Mouse (Mus musculus) C2C12 (cell line): ENCODE measurements around the gene Srms. TPM values are rescaled to one million over a fixed set of nuclear protein-coding genes. Genes with fewer than 3 reads are reported as not detected.

ENCODE experiments used
- H3K27me3 ChIP-seq: one replicate; pipeline ENCODE4 v1.6.1; 2011; ENCODE audit not compliant: control insufficient read depth, insufficient read depth, insufficient read length
- H3K36me3 ChIP-seq: one replicate; pipeline ENCODE4 v1.6.1; 2011; ENCODE audit not compliant: control insufficient read depth, insufficient read depth
- H3K4me3 ChIP-seq: one replicate; pipeline ENCODE4 v1.5.1; 2011; ENCODE audit warnings: mild to moderate bottlenecking, control low read depth; ENCODE audit not compliant: poor library complexity, insufficient read depth, severe bottlenecking
- H3K79me2 ChIP-seq: one replicate; pipeline ENCODE4 v1.6.1; 2011; ENCODE audit not compliant: control insufficient read depth, insufficient read depth
- H3K79me3 ChIP-seq: one replicate; pipeline ENCODE4 v1.6.1; 2011; ENCODE audit warnings: low read depth, control low read depth
- H3ac ChIP-seq: one replicate; pipeline ENCODE3; 2011; ENCODE audit warnings: low read depth; ENCODE audit not compliant: control insufficient read depth, insufficient read length
- CEBPB ChIP-seq: IDR thresholded peaks from one replicate; pipeline ENCODE4 v1.6.1; 2011; ENCODE audit warnings: low read depth, mild to moderate bottlenecking, control low read depth, moderate library complexity
- CTCF ChIP-seq: IDR thresholded peaks from one replicate; pipeline ENCODE4 v1.5.1; 2011; ENCODE audit not compliant: control insufficient read depth, insufficient read depth, insufficient read length
- FOSL1 ChIP-seq: IDR thresholded peaks from one replicate; pipeline ENCODE4 v1.8.0; 2011; ENCODE audit warnings: mild to moderate bottlenecking, low read length; ENCODE audit not compliant: poor library complexity, insufficient read depth, severe bottlenecking
- USF1 ChIP-seq: IDR thresholded peaks from one replicate; pipeline ENCODE4 v1.6.1; 2011; ENCODE audit warnings: low read depth, mild to moderate bottlenecking, control low read depth, moderate library complexity
- polyA plus RNA-seq: library from polyadenylated mRNA; unstranded; fragments of >200 nt; fragmentation: generic; extraction: Trizol; gene quantifications from one replicate; pipeline ENCODE4 v1.2.1, GENCODE M21; 2012; ENCODE audit warnings: missing spikeins

Srms gene
- polyA plus RNA-seq, 1 experiment = not detected

DNA sequence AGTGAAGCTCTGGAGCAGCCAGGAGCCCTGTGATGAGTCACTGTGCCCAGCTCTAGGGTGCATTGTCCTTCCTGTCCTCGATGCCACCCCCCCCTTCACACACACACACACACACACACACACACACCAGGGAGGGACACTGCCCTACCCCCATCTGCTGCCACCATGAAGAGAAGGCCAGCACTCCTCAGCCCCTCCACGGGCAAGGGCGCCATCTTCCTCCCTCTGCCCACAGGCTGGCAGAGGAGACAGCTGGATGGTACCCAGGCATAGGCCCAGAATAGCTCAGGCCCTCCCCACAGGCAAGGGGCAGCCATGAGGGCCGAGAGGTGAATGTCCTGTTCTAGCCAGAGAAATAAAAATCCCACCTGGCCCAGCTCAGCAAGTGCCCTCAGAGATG is 57.2 kb downstream of the Srms start:
- H3K36me3 ChIP-seq = no peaks in the 10 kb centered on the region
- no peaks in the 10 kb centered on the region for H3K79me2 ChIP-seq
- TF ChIP-seq USF1 (no peak), CTCF (no peak), CEBPB (no peak), FOSL1 (no peak)
- peaks cover 61% of the 10 kb centered on the region for H3K27me3 ChIP-seq
- no peak overlapping the region for H3ac ChIP-seq
- no peaks in the 10 kb centered on the region for H3K79me3 ChIP-seq
- H3K4me3 ChIP-seq = no peak overlapping the region

Other genes starting within 250 kb of the Srms start
- gene Arfgap1, start 246.0 kb downstream of the Srms start, polyA plus RNA-seq = 46.6 TPM
- gene Col20a1, start 226.7 kb downstream of the Srms start, polyA plus RNA-seq = 0.07 TPM
- not detected for gene Chrna4, start 169.6 kb downstream of the Srms start, polyA plus RNA-seq
- not detected for gene Kcnq2, start 77.9 kb downstream of the Srms start, polyA plus RNA-seq
- 0.02 TPM for gene Eef1a2, start 56.2 kb downstream of the Srms start, polyA plus RNA-seq
- gene Ppdpf, start 25.9 kb downstream of the Srms start, polyA plus RNA-seq = 43.4 TPM
- not detected for gene Ptk6, start 10.4 kb downstream of the Srms start, polyA plus RNA-seq
- not detected for gene Fndc11, start 6.8 kb upstream of the Srms start, polyA plus RNA-seq
- 2.2 TPM for gene Helz2, start 28.8 kb upstream of the Srms start, polyA plus RNA-seq
- gene Gmeb2, start 74.8 kb upstream of the Srms start, polyA plus RNA-seq = 10.5 TPM
- gene Stmn3, start 101.3 kb upstream of the Srms start, polyA plus RNA-seq = 0.02 TPM
- 45.8 TPM for gene Rtel1, start 106.6 kb upstream of the Srms start, polyA plus RNA-seq
- 16.5 TPM for gene Zgpat, start 151.7 kb upstream of the Srms start, polyA plus RNA-seq
- gene Arfrp1, start 152.2 kb upstream of the Srms start, polyA plus RNA-seq = 45.9 TPM
- gene Lime1, start 166.9 kb upstream of the Srms start, polyA plus RNA-seq = 7.3 TPM
- gene Zbtb46, start 246.2 kb upstream of the Srms start, polyA plus RNA-seq = 0.68 TPM